Mouse (Mus musculus): Measurements from ENCODE around the gene Gm10272.
"Not testable (repeated sequence)": the region's sequence is repeated elsewhere in the genome, so short reads cannot be mapped to it uniquely, and the experiment has no call there.

Gene Gm10272

GRCm38 (mm10) chr10:77706326-77706725 lies at the start of gene Gm10272:
TSS of gene Gm10272 (plus strand) at chr10:77706626.
- in situ Hi-C loops (cut with MboI; ENCODE audit: low pct_unique_long_range_greater_than_20kb in 1 of 2, low sequenced_read_pairs in 2 of 2, unreplicated experiment in 1 of 2): no loop called here

GRCm38 (mm10) chr10:77658286-77658994 lies 48.0 kb upstream of the Gm10272 start:
- in situ Hi-C loops (cut with MboI; ENCODE audit: low pct_unique_long_range_greater_than_20kb in 1 of 2, low sequenced_read_pairs in 2 of 2, unreplicated experiment in 1 of 2): no loop called here

GRCm38 (mm10) chr10:77663949-77664665 lies 42.3 kb upstream of the Gm10272 start:
- in situ Hi-C loops (cut with MboI; ENCODE audit: low pct_unique_long_range_greater_than_20kb in 1 of 2, low sequenced_read_pairs in 2 of 2, unreplicated experiment in 1 of 2): no loop called here

DNA sequence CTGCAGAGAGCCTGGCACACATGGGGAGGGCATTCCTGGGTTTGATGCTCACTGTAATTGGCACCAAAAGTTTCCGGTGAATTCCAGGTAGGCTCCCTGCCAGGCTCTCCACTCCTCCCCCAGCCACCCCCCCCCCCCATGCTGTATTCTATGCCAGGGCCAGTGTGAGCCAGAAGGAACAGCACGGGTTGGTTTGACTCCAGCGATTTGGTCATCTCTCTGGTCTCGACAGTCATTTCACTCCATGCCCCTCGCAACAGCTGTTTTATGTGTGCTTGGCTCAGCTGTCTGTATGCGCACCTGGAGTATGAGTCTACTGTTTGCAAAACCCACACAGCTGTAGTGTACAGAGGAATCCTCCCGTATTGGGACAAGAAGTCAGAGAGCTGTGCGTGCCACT lies 40.1 kb upstream of the Gm10272 start:
- in situ Hi-C loops (cut with MboI; ENCODE audit: low pct_unique_long_range_greater_than_20kb in 1 of 2, low sequenced_read_pairs in 2 of 2, unreplicated experiment in 1 of 2): no loop called here

DNA sequence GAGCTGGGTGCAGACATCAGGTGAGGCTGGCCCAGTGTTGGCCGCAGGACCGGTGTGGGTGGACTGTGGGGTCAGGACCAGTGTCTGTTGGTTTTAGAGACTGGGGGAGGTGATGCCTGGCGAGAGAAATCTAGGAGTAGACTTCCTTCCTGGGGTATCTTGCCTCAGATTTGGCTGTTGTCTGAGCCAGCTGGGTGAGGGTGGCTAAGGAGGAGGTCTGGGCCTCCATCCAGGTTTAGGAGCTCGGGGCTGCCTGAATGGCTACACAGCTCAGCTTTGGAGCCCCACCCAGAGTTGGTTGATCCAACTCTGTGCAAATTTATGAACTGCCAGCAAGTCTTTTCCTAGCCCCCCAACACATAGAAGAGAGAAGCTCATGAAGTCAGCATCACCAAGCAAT lies 39.0 kb upstream of the Gm10272 start:
- in situ Hi-C loops (cut with MboI; ENCODE audit: low pct_unique_long_range_greater_than_20kb in 1 of 2, low sequenced_read_pairs in 2 of 2, unreplicated experiment in 1 of 2): no loop called here

GRCm38 (mm10) chr10:77670710-77671109 lies 35.7 kb upstream of the Gm10272 start:
- in situ Hi-C loops (cut with MboI; ENCODE audit: low pct_unique_long_range_greater_than_20kb in 1 of 2, low sequenced_read_pairs in 2 of 2, unreplicated experiment in 1 of 2): no loop called here

GRCm38 (mm10) chr10:77671519-77671918 lies 34.9 kb upstream of the Gm10272 start:
- in situ Hi-C loops (cut with MboI; ENCODE audit: low pct_unique_long_range_greater_than_20kb in 1 of 2, low sequenced_read_pairs in 2 of 2, unreplicated experiment in 1 of 2): no loop called here

- in situ Hi-C loops (cut with MboI; ENCODE audit: low pct_unique_long_range_greater_than_20kb in 1 of 2, low sequenced_read_pairs in 2 of 2, unreplicated experiment in 1 of 2): no loop called here
Observed at GRCm38 (mm10) chr10:77673765-77674164, 32.7 kb upstream of the Gm10272 start.

- in situ Hi-C loops (cut with MboI; ENCODE audit: low pct_unique_long_range_greater_than_20kb in 1 of 2, low sequenced_read_pairs in 2 of 2, unreplicated experiment in 1 of 2): no loop called here
Observed at GRCm38 (mm10) chr10:77677562-77677961, 28.9 kb upstream of the Gm10272 start.

GRCm38 (mm10) chr10:77682994-77683393 lies 23.4 kb upstream of the Gm10272 start:
- in situ Hi-C loops (cut with MboI; ENCODE audit: low pct_unique_long_range_greater_than_20kb in 1 of 2, low sequenced_read_pairs in 2 of 2, unreplicated experiment in 1 of 2): no loop called here

DNA sequence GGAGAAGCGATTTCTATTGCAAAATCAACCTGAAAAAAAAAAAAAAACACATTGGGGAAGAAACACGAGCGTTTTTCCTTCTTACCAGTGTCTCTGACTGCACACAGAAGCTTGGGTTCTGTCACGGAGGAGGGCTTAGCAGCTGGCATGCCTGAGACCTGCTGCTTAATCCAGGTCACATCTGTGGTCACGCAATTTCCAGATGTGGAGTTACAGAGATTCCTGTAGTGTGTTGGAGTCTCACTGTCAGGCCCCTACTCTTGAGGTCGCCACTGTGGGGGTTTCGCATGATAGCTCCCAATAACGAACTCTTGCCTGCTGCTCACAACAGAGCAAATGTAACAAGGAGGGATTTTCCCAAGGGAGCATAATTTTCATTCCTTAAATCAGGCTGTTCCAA lies 22.2 kb upstream of the Gm10272 start:
- in situ Hi-C loops (cut with MboI; ENCODE audit: low pct_unique_long_range_greater_than_20kb in 1 of 2, low sequenced_read_pairs in 2 of 2, unreplicated experiment in 1 of 2): no loop called here

DNA sequence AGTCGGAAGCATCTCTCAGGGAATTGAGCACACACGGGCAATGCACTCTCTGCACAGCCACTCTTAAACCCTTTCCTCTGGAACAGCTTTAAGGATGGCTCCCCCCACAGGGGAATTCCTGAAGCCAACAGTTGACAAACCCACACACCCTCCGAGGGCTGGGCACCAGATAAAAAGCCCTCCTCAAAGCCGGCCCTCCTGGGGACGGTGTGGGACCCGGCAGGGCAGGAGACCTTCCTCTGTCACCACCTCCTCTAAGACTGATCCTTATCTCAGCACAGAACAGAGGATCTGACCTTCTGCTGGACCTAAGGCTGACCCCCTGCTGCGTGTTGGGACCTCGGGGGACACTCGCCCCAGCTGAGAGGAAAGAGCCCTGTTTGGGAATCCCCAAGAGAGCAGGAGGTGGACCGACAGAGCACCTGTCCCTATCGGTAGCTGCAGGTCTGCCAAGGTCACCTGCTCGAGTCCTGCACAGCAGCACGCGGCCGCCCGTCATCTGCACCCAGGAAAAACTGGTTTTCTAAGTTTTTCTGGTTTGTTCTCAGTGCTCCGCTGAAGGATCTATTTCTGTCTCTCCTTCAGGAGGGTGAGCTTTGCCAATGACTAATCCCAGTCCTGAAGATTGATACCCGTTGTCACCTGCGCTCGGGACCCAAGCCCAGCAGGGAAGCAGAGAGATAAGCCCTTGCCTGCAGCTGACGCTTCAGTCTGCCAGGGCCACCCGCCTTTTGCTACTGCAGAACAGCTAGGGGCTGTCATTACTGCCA lies 20.3 kb upstream of the Gm10272 start, which contains the start of gene Tspear:
Gene Tspear (plus strand): TSS at position 675 of the 770 bp plus-strand sequence.
- in situ Hi-C loops (cut with MboI; ENCODE audit: low pct_unique_long_range_greater_than_20kb in 1 of 2, low sequenced_read_pairs in 2 of 2, unreplicated experiment in 1 of 2): no loop called here

GRCm38 (mm10) chr10:77687021-77687420 lies 19.4 kb upstream of the Gm10272 start:
- in situ Hi-C loops (cut with MboI; ENCODE audit: low pct_unique_long_range_greater_than_20kb in 1 of 2, low sequenced_read_pairs in 2 of 2, unreplicated experiment in 1 of 2): no loop called here

GRCm38 (mm10) chr10:77690356-77690807 lies 16.0 kb upstream of the Gm10272 start, which contains the start of gene Gm19402:
TSS of gene Gm19402 (minus strand) at chr10:77690757.
- in situ Hi-C loops (cut with MboI; ENCODE audit: low pct_unique_long_range_greater_than_20kb in 1 of 2, low sequenced_read_pairs in 2 of 2, unreplicated experiment in 1 of 2): not testable (repeated sequence)

DNA sequence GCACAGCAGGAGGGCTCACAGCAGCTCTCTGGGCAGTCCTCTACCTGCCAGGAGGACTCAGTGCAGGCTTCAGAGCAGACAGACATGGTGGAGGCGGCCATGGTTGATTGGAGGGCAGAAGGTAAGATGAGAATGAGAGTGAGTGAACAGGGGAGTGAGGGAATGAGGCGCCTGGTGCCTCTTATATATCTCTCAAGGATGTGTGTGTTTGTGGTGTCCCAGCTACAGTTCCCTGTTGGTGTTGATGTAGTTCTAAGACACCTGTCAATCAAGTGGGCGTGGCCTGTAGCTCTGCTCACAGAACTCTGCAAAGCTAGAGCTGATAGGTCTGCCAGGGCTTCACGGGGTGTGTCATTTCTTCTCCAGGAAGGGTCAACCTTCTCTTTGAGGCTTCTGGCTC lies 9.3 kb upstream of the Gm10272 start, which contains the start of gene Gm9508:
Gene Gm9508 (minus strand): TSS at position 101 of the 400 bp plus-strand sequence.
- in situ Hi-C loops (cut with MboI; ENCODE audit: low pct_unique_long_range_greater_than_20kb in 1 of 2, low sequenced_read_pairs in 2 of 2, unreplicated experiment in 1 of 2): no loop called here

DNA sequence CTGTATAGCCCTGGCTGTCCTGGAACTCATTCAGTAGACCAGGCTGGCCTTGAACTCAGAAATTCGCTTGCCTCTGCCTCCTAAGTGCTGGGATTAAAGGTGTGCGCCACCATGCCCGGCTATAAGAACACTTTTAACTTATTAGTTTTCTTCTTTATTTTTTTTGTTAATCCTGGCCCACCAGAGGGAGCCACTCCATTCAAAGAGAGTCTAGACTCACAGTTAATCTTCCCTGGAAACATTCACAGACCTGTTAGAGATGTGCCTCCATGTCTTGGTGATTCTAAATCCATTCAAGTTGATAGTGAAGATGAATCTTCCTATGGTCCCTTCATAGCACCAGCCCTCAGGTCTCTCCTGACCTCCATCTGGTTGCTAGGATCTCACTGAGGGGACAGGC lies 3.4 kb downstream of the Gm10272 start:
- in situ Hi-C loops (cut with MboI; ENCODE audit: low pct_unique_long_range_greater_than_20kb in 1 of 2, low sequenced_read_pairs in 2 of 2, unreplicated experiment in 1 of 2): no loop called here

DNA sequence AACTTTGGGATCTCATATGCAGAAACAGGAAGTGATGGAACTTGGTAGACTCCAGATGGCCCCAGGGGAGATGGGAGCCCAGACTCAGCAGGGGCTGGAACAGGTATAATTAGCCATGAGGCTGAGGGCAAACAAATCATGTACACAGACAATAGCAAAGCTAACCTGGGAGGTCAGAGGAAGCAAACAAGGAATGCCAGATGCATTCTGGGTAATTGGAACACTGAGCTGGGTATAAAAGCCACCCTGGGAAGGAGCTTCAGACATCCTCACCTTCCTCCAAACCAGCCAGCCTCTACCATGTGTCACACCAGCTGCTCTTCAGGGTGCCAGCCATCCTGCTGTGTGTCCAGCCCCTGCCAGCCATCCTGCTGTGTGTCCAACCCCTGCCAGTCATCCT lies 4.7 kb downstream of the Gm10272 start, which contains the start of gene Gm10024:
Gene Gm10024 (plus strand): TSS at position 301 of the 400 bp plus-strand sequence.
- in situ Hi-C loops (cut with MboI; ENCODE audit: low pct_unique_long_range_greater_than_20kb in 1 of 2, low sequenced_read_pairs in 2 of 2, unreplicated experiment in 1 of 2): not testable (repeated sequence)

- in situ Hi-C loops (cut with MboI; ENCODE audit: low pct_unique_long_range_greater_than_20kb in 1 of 2, low sequenced_read_pairs in 2 of 2, unreplicated experiment in 1 of 2): no loop called here
Observed at GRCm38 (mm10) chr10:77713734-77714133, 7.3 kb downstream of the Gm10272 start.

- in situ Hi-C loops (cut with MboI; ENCODE audit: low pct_unique_long_range_greater_than_20kb in 1 of 2, low sequenced_read_pairs in 2 of 2, unreplicated experiment in 1 of 2): no loop called here
Observed at GRCm38 (mm10) chr10:77715507-77715906, 9.1 kb downstream of the Gm10272 start, which contains the start of gene Gm10142. TSS of gene Gm10142 (plus strand) at chr10:77715807.
